Mouse (Mus musculus) kidney, embryonic 16.5 days (tissue): Measurements from ENCODE around the gene Lsm11. TPM values are rescaled to one million over a fixed set of nuclear protein-coding genes. Genes with fewer than 3 reads are reported as not detected.

Source experiments
- polyA plus RNA-seq: library from polyadenylated mRNA; unstranded; fragments of >200 nt; fragmentation: Nextera tagmentation; extraction: Ambion mirVana; gene quantifications from 2 replicates; pipeline ENCODE4 v1.2.1, GENCODE M21; 2015

The Lsm11 gene
- polyA plus RNA-seq, 1 experiment from 2014 or later: 3.9 TPM

Other genes starting within 250 kb of the Lsm11 start
- 104 and 106 TPM in 2 replicates for gene Clint1, start 92.9 kb downstream of the Lsm11 start, polyA plus RNA-seq
- 14.2 and 16.2 TPM in 2 replicates for gene Thg1l, start 10.6 kb upstream of the Lsm11 start, polyA plus RNA-seq
- gene Sox30, start 35.4 kb upstream of the Lsm11 start, polyA plus RNA-seq: 0.13 and 0.16 TPM in 2 replicates
- 3.4 and 11.5 TPM in 2 replicates for gene Gm12166, start 107.4 kb upstream of the Lsm11 start, polyA plus RNA-seq
- 16.5 and 18.0 TPM in 2 replicates for gene Adam19, start 111.1 kb upstream of the Lsm11 start, polyA plus RNA-seq
- 0.59 and 1.4 TPM in 2 replicates for gene Nipal4, start 221.6 kb upstream of the Lsm11 start, polyA plus RNA-seq